Mouse (Mus musculus) CD4-positive, CD25-positive, alpha-beta regulatory T cell, adult 4 months (primary cell): ENCODE measurements around the gene Gtdc1. TPM values are rescaled to one million over a fixed set of nuclear protein-coding genes. Genes with fewer than 3 reads are reported as not detected.

Source experiments
- ATAC-seq: one replicate; pipeline ENCODE4 v1.8.0; 2017
- polyA plus RNA-seq, 2 experiments: library from polyadenylated mRNA; unstranded; fragments of 100-300 nt; shearing (Covaris generic); gene quantifications; one replicate each; pipeline ENCODE4 v1.2.1; 2017

The Gtdc1 gene
- polyA plus RNA-seq, 2 experiments from 2014 or later: 18.1 to 21.4 TPM

- ATAC-seq: no peak
Observed at GRCm38 (mm10) chr2:44571810-44572209, 355.6 kb downstream of the Gtdc1 start.

- ATAC-seq: no peak
Observed at GRCm38 (mm10) chr2:44571156-44571555, 356.3 kb downstream of the Gtdc1 start.

- no peak for ATAC-seq
Observed at GRCm38 (mm10) chr2:44569140-44569952, 358.1 kb downstream of the Gtdc1 start.

GRCm38 (mm10) chr2:44564776-44565692 is 362.4 kb downstream of the Gtdc1 start:
- ATAC-seq: no peak

- no peak for ATAC-seq
Observed at GRCm38 (mm10) chr2:44561789-44562188, 365.7 kb downstream of the Gtdc1 start.

- no peak for ATAC-seq
Observed at GRCm38 (mm10) chr2:44559242-44559944, 368.1 kb downstream of the Gtdc1 start.

- ATAC-seq: no peak
Observed at GRCm38 (mm10) chr2:44557669-44558281, 369.7 kb downstream of the Gtdc1 start.

GRCm38 (mm10) chr2:44556861-44557592 is 370.4 kb downstream of the Gtdc1 start:
- peak; percentile 77 for ATAC-seq

GRCm38 (mm10) chr2:44554716-44555115 is 372.7 kb downstream of the Gtdc1 start:
- ATAC-seq: no peak

- no peak for ATAC-seq
Observed at GRCm38 (mm10) chr2:44549311-44549710, 378.1 kb downstream of the Gtdc1 start.

GRCm38 (mm10) chr2:44542775-44543174 is 384.7 kb downstream of the Gtdc1 start:
- no peak for ATAC-seq

- no peak for ATAC-seq
Observed at GRCm38 (mm10) chr2:44541726-44542125, 385.7 kb downstream of the Gtdc1 start.

GRCm38 (mm10) chr2:44540881-44541280 is 386.6 kb downstream of the Gtdc1 start:
- no peak for ATAC-seq

- no peak for ATAC-seq
Observed at GRCm38 (mm10) chr2:44539121-44539634, 388.3 kb downstream of the Gtdc1 start.

GRCm38 (mm10) chr2:44538135-44538534 is 389.3 kb downstream of the Gtdc1 start:
- no peak for ATAC-seq

GRCm38 (mm10) chr2:44535760-44536159 is 391.7 kb downstream of the Gtdc1 start:
- no peak for ATAC-seq

GRCm38 (mm10) chr2:44535136-44535675 is 392.3 kb downstream of the Gtdc1 start:
- ATAC-seq: no peak

GRCm38 (mm10) chr2:44526110-44527032 is 401.1 kb downstream of the Gtdc1 start:
- no peak for ATAC-seq

GRCm38 (mm10) chr2:44525187-44525919 is 402.1 kb downstream of the Gtdc1 start:
- no peak for ATAC-seq
